Mouse (Mus musculus) E14TG2a.4 (cell line): ENCODE data around the gene Fabp7.

Experiments used
- H3K27me3 ChIP-seq: 2 replicates; pipeline ENCODE4 v1.6.1; 2014; ENCODE audit warnings: low read length, control low read depth; ENCODE audit not compliant: insufficient read depth
- H3K36me3 ChIP-seq: 2 replicates; pipeline ENCODE4 v1.6.1; 2014; ENCODE audit warnings: low read length, control low read depth; ENCODE audit not compliant: insufficient read depth
- H3K4me1 ChIP-seq: replicated peaks from 2 replicates; pipeline ENCODE4 v1.6.1; 2014; ENCODE audit warnings: low read depth, low read length, control low read depth
- H3K4me3 ChIP-seq: replicated peaks from 2 replicates; pipeline ENCODE4 v1.5.1; 2014; ENCODE audit warnings: mild to moderate bottlenecking, low read length
- H3K9me3 ChIP-seq: 2 replicates; pipeline ENCODE4 v1.6.1; 2014; ENCODE audit warnings: low read length, control low read depth
- CTCF ChIP-seq: conservative IDR thresholded peaks from 2 replicates; pipeline ENCODE4 v1.5.1; 2014; ENCODE audit warnings: low read length
- NANOG ChIP-seq: IDR thresholded peaks from 2 replicates; pipeline ENCODE4 v1.6.1; 2014; ENCODE audit warnings: borderline replicate concordance, low read length, mixed read lengths
- POU5F1 ChIP-seq: IDR thresholded peaks from 2 replicates; pipeline ENCODE4 v1.6.1; 2014; ENCODE audit warnings: low read length, borderline replicate concordance

Gene Fabp7

DNA sequence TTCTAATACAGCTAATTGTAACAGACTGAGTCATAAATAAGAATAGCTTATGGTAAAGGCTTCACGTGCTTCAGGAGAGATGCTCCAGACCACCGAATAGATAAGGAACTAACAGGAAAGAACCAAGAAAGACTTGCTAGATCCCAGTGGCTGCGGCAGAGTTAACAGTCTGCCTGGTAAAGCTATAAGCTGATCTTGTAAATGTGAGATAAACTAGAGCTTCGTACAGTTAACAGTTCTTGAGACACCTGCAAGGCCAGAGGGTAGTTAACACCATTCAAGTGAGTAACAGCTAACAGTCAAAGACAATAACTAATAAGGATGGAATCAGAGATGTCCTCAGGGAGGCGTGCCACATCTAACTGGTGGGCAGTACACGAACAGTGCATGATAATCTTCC, 31.2 kb downstream of the Fabp7 start:
- Histone ChIP-seq H3K4me1 (no peaks in the 10 kb centered on the region), H3K9me3 (no peaks in the 10 kb centered on the region), H3K27me3 (no peaks in the 10 kb centered on the region), H3K4me3 (no peak overlapping the region), H3K36me3 (no peaks in the 10 kb centered on the region)
- TF ChIP-seq NANOG (no peak), POU5F1 (no peak), CTCF (no peak)

DNA sequence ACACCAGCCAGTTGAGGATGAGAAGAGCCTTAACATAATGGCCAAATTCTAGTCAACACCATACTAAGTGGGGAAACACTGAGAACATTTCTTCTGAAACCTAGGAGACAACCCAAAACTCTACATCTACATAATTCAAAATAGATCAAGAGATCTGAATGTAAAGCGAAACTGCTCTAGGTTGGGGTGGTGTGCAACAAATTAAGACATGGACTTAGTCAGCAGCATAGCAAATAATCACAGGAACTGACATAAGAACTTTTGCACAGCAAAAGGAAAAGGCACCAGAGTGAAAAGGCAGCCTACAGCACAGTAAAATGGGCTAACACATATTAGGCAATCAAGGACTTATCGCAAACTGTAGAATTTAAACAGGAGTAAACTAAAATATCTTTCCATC, 34.5 kb downstream of the Fabp7 start:
- no peaks in the 10 kb centered on the region for H3K9me3 ChIP-seq
- H3K4me1 ChIP-seq: no peaks in the 10 kb centered on the region
- no peaks in the 10 kb centered on the region for H3K27me3 ChIP-seq
- TF ChIP-seq POU5F1 (no peak), CTCF (no peak), NANOG (no peak)
- H3K4me3 ChIP-seq: no peak overlapping the region
- H3K36me3 ChIP-seq: no peaks in the 10 kb centered on the region

DNA sequence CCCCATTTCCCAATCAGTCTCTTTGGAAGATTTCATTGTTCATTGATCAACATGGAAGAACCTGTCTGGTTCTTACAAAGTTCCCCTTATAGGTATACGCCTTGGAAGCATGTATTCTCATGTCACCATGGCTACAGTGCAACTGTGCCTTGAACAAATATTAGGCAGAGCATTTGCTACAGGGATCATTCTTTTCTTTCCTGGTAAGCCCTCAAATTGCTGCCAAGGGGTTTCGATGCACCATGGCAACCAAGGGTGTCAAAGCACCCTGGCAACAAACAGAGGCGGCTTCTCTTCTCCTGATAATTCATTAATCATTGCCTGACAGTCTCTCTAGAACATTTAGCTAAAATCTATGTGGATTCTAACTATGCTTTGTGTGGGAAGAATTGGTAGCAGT, 37.8 kb downstream of the Fabp7 start:
- H3K36me3 ChIP-seq: no peaks in the 10 kb centered on the region
- no peaks in the 10 kb centered on the region for H3K4me1 ChIP-seq
- no peak overlapping the region for H3K4me3 ChIP-seq
- no peaks in the 10 kb centered on the region for H3K9me3 ChIP-seq
- no peaks in the 10 kb centered on the region for H3K27me3 ChIP-seq
- TF ChIP-seq CTCF (no peak), NANOG (no peak), POU5F1 (no peak)

- TF ChIP-seq NANOG (no peak), CTCF (no peak), POU5F1 (no peak)
- H3K4me1 ChIP-seq: no peaks in the 10 kb centered on the region
- no peaks in the 10 kb centered on the region for H3K9me3 ChIP-seq
- no peak overlapping the region for H3K4me3 ChIP-seq
- no peaks in the 10 kb centered on the region for H3K36me3 ChIP-seq
- no peaks in the 10 kb centered on the region for H3K27me3 ChIP-seq
These were observed 44.0 kb downstream of the Fabp7 start for GRCm38 (mm10) chr10:57828649-57829048.

DNA sequence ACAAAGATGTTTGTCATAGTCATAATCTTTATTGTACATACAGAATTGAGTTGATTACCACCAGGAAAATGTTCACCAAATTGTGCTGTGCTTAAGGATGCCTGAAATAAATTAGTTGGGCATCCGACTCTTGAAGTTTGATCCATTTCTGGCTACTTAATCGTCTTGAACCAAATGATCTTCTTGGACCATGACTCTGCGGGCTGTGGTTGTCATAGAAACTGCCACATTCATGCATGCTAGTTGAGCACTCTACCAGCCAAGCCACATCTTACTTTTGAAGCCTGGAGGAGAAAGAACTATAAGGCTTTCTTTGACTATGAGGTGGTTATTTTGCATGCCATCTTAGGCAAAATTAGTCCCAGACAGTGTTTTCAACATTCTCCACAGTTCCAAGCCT, 44.9 kb downstream of the Fabp7 start:
- Histone ChIP-seq H3K27me3 (no peaks in the 10 kb centered on the region), H3K4me3 (no peak overlapping the region)

DNA sequence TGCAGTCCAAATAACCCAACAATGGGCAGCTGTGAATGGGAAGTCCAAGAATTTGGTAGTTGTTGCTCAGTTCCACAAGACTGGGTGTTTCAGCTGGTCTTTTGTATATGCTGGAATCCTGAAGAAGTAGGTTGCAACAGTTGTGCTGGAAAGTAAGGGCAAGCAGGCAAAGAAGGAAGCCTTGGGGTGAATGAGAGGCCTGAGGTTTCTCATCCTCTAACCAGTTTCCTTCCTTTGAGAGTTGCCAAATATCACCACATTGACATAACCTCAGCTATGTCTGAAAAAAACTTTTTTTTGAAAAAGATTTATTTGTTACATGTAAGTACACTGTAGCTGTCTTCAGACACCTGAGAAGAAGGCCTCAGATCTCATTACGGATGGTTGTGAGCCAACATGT, 50.4 kb downstream of the Fabp7 start:
- TF ChIP-seq POU5F1 (no peak), CTCF (no peak), NANOG (no peak)
- H3K9me3 ChIP-seq: no peaks in the 10 kb centered on the region
- no peaks in the 10 kb centered on the region for H3K36me3 ChIP-seq
- no peak overlapping the region for H3K4me3 ChIP-seq
- no peaks in the 10 kb centered on the region for H3K27me3 ChIP-seq
- H3K4me1 ChIP-seq: no peaks in the 10 kb centered on the region

More for the DNA sequence above, 44.9 kb downstream of the Fabp7 start:
- no peaks in the 10 kb centered on the region for H3K9me3 ChIP-seq
- H3K36me3 ChIP-seq: no peaks in the 10 kb centered on the region
- TF ChIP-seq NANOG (no peak), CTCF (no peak), POU5F1 (no peak)
- no peaks in the 10 kb centered on the region for H3K4me1 ChIP-seq

GRCm38 (mm10) chr10:57835982-57836381, 51.3 kb downstream of the Fabp7 start:
- no peaks in the 10 kb centered on the region for H3K4me1 ChIP-seq
- no peak for TF ChIP-seq CTCF
- no peak for TF ChIP-seq NANOG
- TF ChIP-seq POU5F1: no peak
- no peaks in the 10 kb centered on the region for H3K27me3 ChIP-seq
- H3K4me3 ChIP-seq: no peak overlapping the region
- H3K9me3 ChIP-seq: no peaks in the 10 kb centered on the region
- no peaks in the 10 kb centered on the region for H3K36me3 ChIP-seq
